Mouse (Mus musculus): ENCODE data around the gene Tenm4. TPM values are rescaled to one million over a fixed set of nuclear protein-coding genes. Genes with fewer than 3 reads are reported as not detected.
A peak's percentile ranks its signal among the peaks of the same experiment; 100 is the strongest.

Gene Tenm4
- polyA plus RNA-seq, 1 experiment from 2014 or later: 5.0 TPM

GRCm38 (mm10) chr7:96369947-96370346, 198.9 kb downstream of the Tenm4 start:
- 89% methylated on average over 4 of the region's 4 CpGs for WGBS
- Histone ChIP-seq H3K27ac (ENCODE audit: low read length) (no peak overlapping the region), H3K4me3 (ENCODE audit: low read depth, low read length) (no peak overlapping the region), H3K36me3 (ENCODE audit: insufficient read depth, low read length) (no peaks in the 10 kb centered on the region), H3K9me3 (ENCODE audit: low read length) (no peaks in the 10 kb centered on the region), H3K4me1 (ENCODE audit: insufficient read depth, low read depth, low read length) (no peaks in the 10 kb centered on the region), H3K4me2 (replicated peaks; ENCODE audit: low read depth, low read length) (no peak overlapping the region), H3K9ac (replicated peaks; ENCODE audit: low read depth) (no peak overlapping the region), H3K27me3 (replicated peaks; ENCODE audit: insufficient read depth, low read length) (no peaks in the 10 kb centered on the region)
- TF ChIP-seq EP300 (IDR thresholded peaks at IDR 0.05): no peak
- TF ChIP-seq CTCF (IDR thresholded peaks at IDR 0.05): no peak
- no peak for ATAC-seq
- no peak for DNase-seq (ENCODE audit: low spot score)

- Histone ChIP-seq H3K27ac (ENCODE audit: low read length) (no peak overlapping the region), H3K9me3 (ENCODE audit: low read length) (no peaks in the 10 kb centered on the region), H3K4me1 (ENCODE audit: insufficient read depth, low read depth, low read length) (no peaks in the 10 kb centered on the region), H3K36me3 (ENCODE audit: insufficient read depth, low read length) (no peaks in the 10 kb centered on the region), H3K27me3 (replicated peaks; ENCODE audit: insufficient read depth, low read length) (no peaks in the 10 kb centered on the region), H3K9ac (replicated peaks; ENCODE audit: low read depth) (no peak overlapping the region), H3K4me3 (ENCODE audit: low read depth, low read length) (no peak overlapping the region), H3K4me2 (replicated peaks; ENCODE audit: low read depth, low read length) (no peak overlapping the region)
- peak; percentile 46; the same call in 1 of the 2 replicates for ATAC-seq
- peak; percentile 15 for DNase-seq (ENCODE audit: low spot score)
- no peak for TF ChIP-seq CTCF (IDR thresholded peaks at IDR 0.05)
- no peak for TF ChIP-seq EP300 (IDR thresholded peaks at IDR 0.05)
- 53% methylated on average over 6 of the region's 6 CpGs for WGBS
Observed at GRCm38 (mm10) chr7:96374004-96374663, 203.1 kb downstream of the Tenm4 start.

- WGBS: 67% methylated on average over 6 of the region's 6 CpGs
- Histone ChIP-seq H3K4me2 (replicated peaks; ENCODE audit: low read depth, low read length) (no peak overlapping the region), H3K4me3 (ENCODE audit: low read depth, low read length) (no peak overlapping the region), H3K9me3 (ENCODE audit: low read length) (no peaks in the 10 kb centered on the region), H3K36me3 (ENCODE audit: insufficient read depth, low read length) (no peaks in the 10 kb centered on the region), H3K4me1 (ENCODE audit: insufficient read depth, low read depth, low read length) (no peaks in the 10 kb centered on the region), H3K27ac (ENCODE audit: low read length) (no peak overlapping the region), H3K9ac (replicated peaks; ENCODE audit: low read depth) (no peak overlapping the region), H3K27me3 (replicated peaks; ENCODE audit: insufficient read depth, low read length) (no peaks in the 10 kb centered on the region)
- DNase-seq (ENCODE audit: low spot score) (no peak), ATAC-seq (no peak)
- no peak for TF ChIP-seq EP300 (IDR thresholded peaks at IDR 0.05)
- TF ChIP-seq CTCF (IDR thresholded peaks at IDR 0.05): no peak
Observed at GRCm38 (mm10) chr7:96375507-96375906, 204.5 kb downstream of the Tenm4 start.

GRCm38 (mm10) chr7:96383686-96384528, 212.9 kb downstream of the Tenm4 start:
- Histone ChIP-seq H3K4me3 (ENCODE audit: low read depth, low read length) (no peak overlapping the region), H3K27me3 (replicated peaks; ENCODE audit: insufficient read depth, low read length) (no peaks in the 10 kb centered on the region), H3K27ac (ENCODE audit: low read length) (no peak overlapping the region), H3K4me1 (ENCODE audit: insufficient read depth, low read depth, low read length) (no peaks in the 10 kb centered on the region), H3K9me3 (ENCODE audit: low read length) (no peaks in the 10 kb centered on the region), H3K36me3 (ENCODE audit: insufficient read depth, low read length) (no peaks in the 10 kb centered on the region), H3K9ac (replicated peaks; ENCODE audit: low read depth) (no peak overlapping the region), H3K4me2 (replicated peaks; ENCODE audit: low read depth, low read length) (no peak overlapping the region)
- DNase-seq (ENCODE audit: low spot score) (no peak), ATAC-seq (no peak)
- TF ChIP-seq EP300 (IDR thresholded peaks at IDR 0.05) (no peak), CTCF (IDR thresholded peaks at IDR 0.05) (no peak)
- WGBS: 51% methylated on average over 6 of the region's 6 CpGs

- Histone ChIP-seq H3K4me2 (replicated peaks; ENCODE audit: low read depth, low read length) (no peak overlapping the region), H3K9ac (replicated peaks; ENCODE audit: low read depth) (no peak overlapping the region), H3K27me3 (replicated peaks; ENCODE audit: insufficient read depth, low read length) (no peaks in the 10 kb centered on the region), H3K4me3 (ENCODE audit: low read depth, low read length) (no peak overlapping the region), H3K9me3 (ENCODE audit: low read length) (no peaks in the 10 kb centered on the region), H3K36me3 (ENCODE audit: insufficient read depth, low read length) (no peaks in the 10 kb centered on the region), H3K4me1 (ENCODE audit: insufficient read depth, low read depth, low read length) (no peaks in the 10 kb centered on the region), H3K27ac (ENCODE audit: low read length) (no peak overlapping the region)
- no peak for ATAC-seq
- no peak for DNase-seq (ENCODE audit: low spot score)
- 88% methylated on average over 11 of the region's 11 CpGs for WGBS
- TF ChIP-seq EP300 (IDR thresholded peaks at IDR 0.05): no peak
- no peak for TF ChIP-seq CTCF (IDR thresholded peaks at IDR 0.05)
Observed at GRCm38 (mm10) chr7:96384726-96385500, 213.9 kb downstream of the Tenm4 start.

- Histone ChIP-seq H3K9me3 (ENCODE audit: low read length) (no peaks in the 10 kb centered on the region), H3K27me3 (replicated peaks; ENCODE audit: insufficient read depth, low read length) (no peaks in the 10 kb centered on the region), H3K4me3 (ENCODE audit: low read depth, low read length) (no peak overlapping the region), H3K9ac (replicated peaks; ENCODE audit: low read depth) (no peak overlapping the region), H3K4me2 (replicated peaks; ENCODE audit: low read depth, low read length) (no peak overlapping the region), H3K4me1 (ENCODE audit: insufficient read depth, low read depth, low read length) (no peaks in the 10 kb centered on the region), H3K36me3 (ENCODE audit: insufficient read depth, low read length) (no peaks in the 10 kb centered on the region), H3K27ac (ENCODE audit: low read length) (no peak overlapping the region)
- WGBS: 76% methylated on average over 7 of the region's 7 CpGs
- no peak for ATAC-seq
- no peak for DNase-seq (ENCODE audit: low spot score)
- no peak for TF ChIP-seq EP300 (IDR thresholded peaks at IDR 0.05)
- TF ChIP-seq CTCF (IDR thresholded peaks at IDR 0.05): no peak
Observed at GRCm38 (mm10) chr7:96385850-96386249, 214.8 kb downstream of the Tenm4 start.

Data from lung, postnatal 0 days (tissue).